Mouse (Mus musculus): Measurements from ENCODE around the gene Col27a1.

- TF ChIP-seq POLR2A (IDR thresholded peaks at IDR 0.05; ENCODE audit: insufficient read length, low read depth) = no peak
- no peak for TF ChIP-seq MYOG (IDR thresholded peaks at IDR 0.05; ENCODE audit: control insufficient read depth in 1 of 3, insufficient read depth in 1 of 3, insufficient read length in 2 of 3, low read depth in 2 of 3)
- no peak for TF ChIP-seq E2F4 (IDR thresholded peaks at IDR 0.05; ENCODE audit: insufficient read depth)
- TF ChIP-seq TCF3 (IDR thresholded peaks at IDR 0.05; ENCODE audit: insufficient read length, low read depth) = no peak
Measured at GRCm38 (mm10) chr4:63267586-63267985, 53.8 kb downstream of the Col27a1 start.
